Mouse (Mus musculus): Measurements from ENCODE around the gene Kank1.

Gene Kank1

DNA sequence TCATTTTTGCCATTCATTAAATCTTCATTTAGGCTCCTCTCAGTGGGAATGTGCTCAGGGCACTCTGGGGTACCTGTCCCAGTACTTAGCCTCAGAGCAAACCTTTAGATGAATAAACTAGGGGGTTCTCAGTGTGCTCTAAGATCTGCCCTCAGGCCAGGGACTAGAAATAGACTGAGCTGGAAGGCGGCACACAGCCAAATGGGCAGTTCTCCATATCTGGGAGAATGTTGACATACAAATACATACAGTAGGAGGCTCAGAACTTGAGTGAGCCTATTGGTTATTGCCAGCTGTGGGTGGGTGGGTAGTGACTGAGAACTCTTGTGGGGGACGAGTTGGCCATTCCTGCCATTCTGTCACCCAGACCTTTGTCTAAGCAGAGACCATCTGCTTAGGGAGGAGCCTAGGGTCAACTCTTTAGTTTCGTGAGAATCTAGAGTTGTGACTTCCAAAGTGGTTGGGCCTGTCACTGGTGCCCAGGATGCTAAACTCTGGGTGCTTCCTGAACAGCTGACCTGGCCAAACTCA, 14.9 kb downstream of the Kank1 start:
- ATAC-seq (ENCODE audit: insufficient number of reproducible peaks, low FRiP score, low TSS enrichment): no peak

- no peak for ATAC-seq (ENCODE audit: insufficient number of reproducible peaks, low FRiP score, low TSS enrichment)
Observed at GRCm38 (mm10) chr19:25253198-25253597, 16.4 kb downstream of the Kank1 start.

GRCm38 (mm10) chr19:25253628-25254027, 16.9 kb downstream of the Kank1 start:
- ATAC-seq (ENCODE audit: insufficient number of reproducible peaks, low FRiP score, low TSS enrichment): no peak

DNA sequence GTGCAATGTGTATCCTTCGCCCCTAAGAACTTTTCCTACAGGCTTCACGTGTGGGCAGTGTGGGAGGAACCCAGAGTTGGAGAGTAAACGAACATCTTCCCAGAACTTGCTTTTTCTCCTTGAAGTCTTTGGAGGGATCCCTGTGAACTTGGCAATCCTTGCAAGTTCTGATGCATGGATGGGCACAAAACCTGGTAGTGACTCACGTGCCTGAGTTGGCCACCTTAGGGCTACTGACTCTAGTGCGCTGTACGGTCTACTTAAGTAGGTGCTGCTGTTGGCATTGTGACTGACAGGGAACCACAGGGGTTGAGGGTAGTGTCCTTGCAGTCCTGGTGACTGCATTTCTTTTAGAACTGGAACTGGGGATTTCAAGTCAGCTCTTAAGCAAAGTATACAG, 21.5 kb downstream of the Kank1 start:
- no peak for ATAC-seq (ENCODE audit: insufficient number of reproducible peaks, low FRiP score, low TSS enrichment)

- no peak for ATAC-seq (ENCODE audit: insufficient number of reproducible peaks, low FRiP score, low TSS enrichment)
Observed at GRCm38 (mm10) chr19:25266181-25266580, 29.4 kb downstream of the Kank1 start.

DNA sequence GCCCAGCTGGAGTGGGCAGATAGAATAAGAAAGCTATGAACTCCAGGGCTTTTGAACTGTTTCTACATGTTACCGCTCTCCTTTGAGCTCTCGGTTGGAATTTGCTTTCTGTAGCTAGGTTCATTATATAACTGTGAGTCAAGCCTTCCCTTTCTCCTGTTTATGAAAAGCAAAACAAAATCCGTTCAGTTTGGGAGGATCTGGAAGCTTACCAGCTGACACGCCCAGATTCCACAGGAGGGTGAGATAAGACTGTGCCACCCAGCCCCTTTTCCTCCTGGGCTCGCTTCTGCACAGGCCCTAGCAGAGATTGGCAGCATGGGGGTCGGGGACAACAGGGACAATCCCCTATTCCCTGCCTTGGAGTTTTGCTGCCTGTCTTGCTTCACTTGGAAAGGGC, 30.5 kb downstream of the Kank1 start:
- no peak for ATAC-seq (ENCODE audit: insufficient number of reproducible peaks, low FRiP score, low TSS enrichment)

- ATAC-seq (ENCODE audit: insufficient number of reproducible peaks, low FRiP score, low TSS enrichment): no peak
Observed at GRCm38 (mm10) chr19:25268532-25268931, 31.8 kb downstream of the Kank1 start.

DNA sequence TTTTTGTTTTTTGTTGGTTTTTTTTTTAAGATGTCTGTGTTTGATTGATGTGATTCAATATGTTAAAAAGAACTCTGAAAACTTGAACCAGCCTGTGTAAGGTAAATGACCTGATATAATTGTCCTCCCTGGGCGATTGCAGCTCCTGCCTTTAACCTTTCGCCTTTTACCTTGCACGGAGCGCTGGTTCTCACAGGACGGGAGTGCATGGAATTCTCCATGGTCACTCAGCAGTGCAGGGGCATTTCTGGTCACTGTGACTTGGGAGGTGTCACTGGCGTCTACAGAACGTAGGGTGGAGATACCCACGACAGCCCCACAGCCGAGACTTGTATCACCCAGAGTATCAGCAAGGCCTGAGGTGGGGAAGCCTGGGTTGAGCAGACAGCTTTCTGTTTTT, 34.8 kb downstream of the Kank1 start:
- ATAC-seq (ENCODE audit: insufficient number of reproducible peaks, low FRiP score, low TSS enrichment): no peak

DNA sequence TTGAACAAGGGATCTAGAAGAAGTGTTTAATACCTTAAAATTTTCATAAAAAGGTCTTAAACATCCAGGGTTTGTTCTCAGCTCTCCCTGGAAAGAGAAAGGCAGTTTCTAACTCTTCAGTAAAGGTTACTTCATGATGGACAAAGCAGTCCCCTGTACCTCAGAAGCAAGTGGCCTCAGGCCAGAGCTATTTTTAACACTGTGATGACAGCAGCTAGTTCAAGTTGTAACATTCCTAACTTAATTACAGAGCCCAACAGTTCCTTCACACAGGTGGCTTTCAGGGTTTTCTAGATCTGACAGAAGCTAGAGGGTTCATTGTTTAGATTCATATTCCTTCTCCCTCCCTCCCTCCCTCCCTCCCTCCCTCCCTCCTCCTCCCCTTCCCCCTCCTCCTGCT, 36.4 kb downstream of the Kank1 start:
- no peak for ATAC-seq (ENCODE audit: insufficient number of reproducible peaks, low FRiP score, low TSS enrichment)

- ATAC-seq (ENCODE audit: insufficient number of reproducible peaks, low FRiP score, low TSS enrichment): no peak
Observed at GRCm38 (mm10) chr19:25276600-25277395, 40.0 kb downstream of the Kank1 start.

GRCm38 (mm10) chr19:25277761-25278160, 41.0 kb downstream of the Kank1 start:
- no peak for ATAC-seq (ENCODE audit: insufficient number of reproducible peaks, low FRiP score, low TSS enrichment)

GRCm38 (mm10) chr19:25279603-25280002, 42.8 kb downstream of the Kank1 start:
- ATAC-seq (ENCODE audit: insufficient number of reproducible peaks, low FRiP score, low TSS enrichment): no peak

DNA sequence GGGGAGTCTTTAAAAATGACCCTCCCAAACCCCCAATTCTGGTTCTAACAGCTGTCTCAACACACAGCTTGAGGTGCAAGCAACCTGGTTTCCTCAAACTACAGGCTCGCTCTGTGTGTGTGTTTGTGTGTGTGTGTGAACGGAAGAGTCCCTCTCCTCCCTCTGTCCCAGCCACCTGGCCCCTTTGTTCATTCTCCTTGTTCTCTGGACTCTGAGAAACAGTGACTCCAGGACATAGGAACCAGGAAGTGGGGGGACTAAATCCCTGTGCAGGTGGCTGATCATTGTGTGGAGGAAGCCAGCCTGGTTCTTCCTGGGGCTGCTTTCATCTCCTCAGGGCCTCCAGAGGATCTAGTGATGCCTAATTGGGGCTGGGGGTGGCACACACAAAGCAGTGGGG, 46.9 kb downstream of the Kank1 start:
- no peak for ATAC-seq (ENCODE audit: insufficient number of reproducible peaks, low FRiP score, low TSS enrichment)

- no peak for ATAC-seq (ENCODE audit: insufficient number of reproducible peaks, low FRiP score, low TSS enrichment)
Observed at GRCm38 (mm10) chr19:25285756-25286538, 49.2 kb downstream of the Kank1 start.

GRCm38 (mm10) chr19:25290991-25291520, 54.3 kb downstream of the Kank1 start:
- ATAC-seq (ENCODE audit: insufficient number of reproducible peaks, low FRiP score, low TSS enrichment): no peak

DNA sequence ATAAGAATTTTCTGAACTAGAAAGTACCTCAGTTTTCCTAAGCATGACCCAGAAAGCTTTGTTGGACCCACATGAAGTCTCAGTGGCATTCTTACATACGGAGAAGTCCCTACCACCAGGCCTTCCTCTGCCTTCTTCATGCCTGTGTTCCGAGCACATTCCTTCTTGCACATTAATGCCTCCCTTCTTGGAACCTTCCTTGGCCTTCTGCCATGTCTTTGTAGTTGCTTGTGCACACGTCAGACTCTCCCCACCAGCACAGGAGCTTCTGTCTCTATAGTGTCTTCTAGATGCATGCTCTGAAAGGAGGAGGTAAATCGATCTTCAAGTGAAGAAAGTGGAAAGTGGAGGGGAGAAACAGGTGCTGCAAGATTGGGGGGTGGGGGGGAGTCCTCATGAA, 58.4 kb downstream of the Kank1 start:
- ATAC-seq (ENCODE audit: insufficient number of reproducible peaks, low FRiP score, low TSS enrichment): no peak

- ATAC-seq (ENCODE audit: insufficient number of reproducible peaks, low FRiP score, low TSS enrichment): no peak
Observed at GRCm38 (mm10) chr19:25297269-25297668, 60.5 kb downstream of the Kank1 start.

GRCm38 (mm10) chr19:25299852-25300670, 63.3 kb downstream of the Kank1 start:
- ATAC-seq (ENCODE audit: insufficient number of reproducible peaks, low FRiP score, low TSS enrichment): no peak

DNA sequence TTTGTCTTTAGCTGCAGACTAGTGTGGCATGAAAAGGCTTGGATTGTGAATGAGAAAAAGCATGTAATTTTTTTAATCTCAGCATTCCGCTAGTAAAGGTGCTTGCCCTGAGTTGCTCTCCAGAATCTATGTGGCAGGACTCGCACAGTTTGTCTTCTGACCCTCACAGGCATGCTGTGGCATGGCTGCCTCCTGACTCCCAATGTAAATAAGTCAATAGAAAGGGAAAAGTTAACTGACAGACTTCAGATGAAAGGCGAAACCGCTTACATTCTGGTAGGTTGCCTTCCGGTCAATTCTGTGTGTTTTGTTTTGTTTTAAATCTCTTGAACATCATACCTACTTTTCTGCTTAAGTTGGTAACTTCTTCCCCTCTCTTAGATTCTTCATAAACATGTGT, 64.4 kb downstream of the Kank1 start:
- ATAC-seq (ENCODE audit: insufficient number of reproducible peaks, low FRiP score, low TSS enrichment): no peak

GRCm38 (mm10) chr19:25306277-25306676, 69.5 kb downstream of the Kank1 start:
- no peak for ATAC-seq (ENCODE audit: insufficient number of reproducible peaks, low FRiP score, low TSS enrichment)
